Mouse (Mus musculus) thymus, adult 2 months (tissue): ENCODE data around the gene Unc5b.

ENCODE experiments used
- CTCF ChIP-seq: fragments of 200-500 bp; IDR thresholded peaks from 2 replicates; pipeline ENCODE4 v1.5.1; 2012; ENCODE audit warnings: mild to moderate bottlenecking, control low read depth, low read length, moderate library complexity, borderline replicate concordance; ENCODE audit not compliant: control insufficient read depth, poor library complexity, insufficient read depth; ENCODE audit errors: extremely low read depth
- POLR2A ChIP-seq: fragments of 200-500 bp; IDR thresholded peaks from 2 replicates; pipeline ENCODE4 v1.6.1; 2012; ENCODE audit warnings: mild to moderate bottlenecking, low read length, control low read depth, moderate library complexity; ENCODE audit not compliant: control insufficient read depth, poor library complexity, insufficient read depth; ENCODE audit errors: extremely low read depth

DNA sequence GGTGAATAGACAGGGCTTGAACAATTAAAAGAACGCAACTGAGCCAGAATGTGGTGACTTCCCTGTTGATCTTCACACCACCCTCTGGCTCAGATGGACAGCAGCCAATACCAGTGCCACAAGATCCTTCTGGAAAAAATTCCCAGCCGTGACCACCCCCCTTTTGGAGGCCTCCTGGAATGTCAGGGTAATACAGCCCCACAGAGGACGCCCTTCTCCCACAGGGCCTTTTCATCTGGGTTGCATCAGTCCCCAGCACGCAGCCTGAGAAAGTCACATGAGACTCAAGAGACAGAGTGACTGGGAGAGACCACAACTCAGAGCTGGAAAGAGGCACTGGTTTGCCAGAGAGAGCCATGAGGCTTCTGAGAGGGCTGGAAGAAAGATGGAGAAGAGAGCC is 60.5 kb downstream of the Unc5b start:
- TF ChIP-seq POLR2A (no peak), CTCF (no peak)
